Mouse (Mus musculus) kidney, postnatal 4 days (tissue): ENCODE data around the gene Nvl.

Experiments used
- DNase-seq, 2 experiments: peaks; one replicate each; pipeline ENCODE4 v3.0.0; 2021; ENCODE audit warnings: mixed read lengths in 2 of 2

Nvl gene

GRCm38 (mm10) chr1:181143950-181144836, at the start of gene Nvl, which contains the start of gene Cnih4:
TSS of gene Nvl (minus strand) at chr1:181144204.
TSS of gene Cnih4 (plus strand) at chr1:181144693.
- peak; percentile 93 to 95 for DNase-seq

DNA sequence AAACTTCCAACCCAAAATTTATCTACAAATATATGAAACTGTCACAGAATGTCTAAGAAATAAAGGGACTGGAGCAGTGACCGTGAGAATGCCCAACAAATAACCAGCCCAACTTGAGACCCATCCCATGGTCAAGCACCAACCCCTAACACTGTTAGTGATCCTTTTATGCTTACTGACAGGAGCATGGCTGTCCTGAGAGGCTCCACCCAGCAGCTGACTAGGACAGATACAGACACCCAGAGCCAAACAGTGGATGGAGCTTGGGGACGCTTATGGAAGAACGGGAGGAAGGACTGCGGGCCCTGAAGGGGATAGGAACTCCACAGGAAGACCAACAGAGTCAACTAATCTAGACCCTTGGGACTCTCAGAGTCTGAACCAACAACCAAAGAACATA, 44.9 kb upstream of the Nvl start:
- DNase-seq = no peak

- no peak for DNase-seq
Measured at GRCm38 (mm10) chr1:181170210-181170609, 26.2 kb upstream of the Nvl start.

DNA sequence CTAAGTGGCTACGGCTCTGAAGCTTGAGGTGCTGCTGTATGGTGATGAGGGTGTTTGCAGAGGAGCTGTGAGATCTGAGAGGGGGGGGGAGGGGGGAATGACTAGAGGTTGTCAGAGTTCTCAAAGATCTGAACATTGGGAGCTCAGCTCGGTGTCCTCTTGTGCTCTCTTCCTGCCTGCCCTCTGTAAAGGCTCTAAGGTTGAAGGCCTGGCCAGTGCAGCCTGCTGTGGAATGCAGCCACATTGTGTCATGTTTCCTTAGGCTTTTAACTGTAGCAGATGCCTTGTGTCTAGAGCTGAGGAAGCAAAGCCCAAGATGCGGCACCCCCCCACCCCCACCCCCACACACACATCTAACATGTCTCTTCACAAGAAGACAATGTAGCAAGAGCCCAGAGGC, 24.4 kb upstream of the Nvl start:
- DNase-seq = peak; percentile 23 to 40

DNA sequence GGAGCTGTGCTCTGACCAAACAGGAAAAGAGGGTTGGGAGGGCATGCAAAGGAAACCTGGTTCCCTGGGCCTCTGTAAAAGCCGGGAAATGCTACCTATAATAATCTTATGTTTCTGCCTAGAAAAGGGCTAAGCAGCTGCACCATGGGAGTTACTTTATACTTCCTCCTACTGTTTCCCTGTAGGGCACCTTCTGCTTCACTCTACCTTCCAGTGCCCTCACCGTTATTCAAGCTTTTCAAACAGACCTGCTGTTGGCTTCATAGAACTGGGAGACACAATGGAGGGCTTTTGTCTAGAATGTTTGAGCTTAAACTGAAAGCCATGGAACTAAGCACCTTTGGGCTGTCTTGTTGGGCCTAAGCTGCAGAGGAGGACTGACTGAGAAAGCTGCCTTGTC, 23.8 kb upstream of the Nvl start:
- no peak for DNase-seq

DNA sequence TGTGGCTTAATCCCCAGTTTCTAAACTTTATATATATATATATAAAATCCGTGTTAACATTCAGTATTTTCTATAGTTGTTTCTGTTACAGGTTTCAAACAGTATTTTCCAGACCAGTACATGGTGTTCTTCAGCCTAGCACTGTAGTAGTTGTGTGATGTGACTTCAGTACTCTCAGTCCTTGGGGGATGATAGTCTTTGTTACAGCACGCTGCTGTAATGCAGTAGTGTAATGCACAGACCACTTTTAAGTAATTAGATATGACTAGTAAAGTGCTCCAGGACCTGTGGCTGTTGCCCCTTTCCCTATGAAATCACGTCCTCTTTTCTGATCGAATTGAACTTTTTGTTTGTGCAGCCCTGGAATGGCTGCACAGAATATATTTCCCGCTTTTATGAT, 7.5 kb upstream of the Nvl start:
- no peak for DNase-seq

DNA sequence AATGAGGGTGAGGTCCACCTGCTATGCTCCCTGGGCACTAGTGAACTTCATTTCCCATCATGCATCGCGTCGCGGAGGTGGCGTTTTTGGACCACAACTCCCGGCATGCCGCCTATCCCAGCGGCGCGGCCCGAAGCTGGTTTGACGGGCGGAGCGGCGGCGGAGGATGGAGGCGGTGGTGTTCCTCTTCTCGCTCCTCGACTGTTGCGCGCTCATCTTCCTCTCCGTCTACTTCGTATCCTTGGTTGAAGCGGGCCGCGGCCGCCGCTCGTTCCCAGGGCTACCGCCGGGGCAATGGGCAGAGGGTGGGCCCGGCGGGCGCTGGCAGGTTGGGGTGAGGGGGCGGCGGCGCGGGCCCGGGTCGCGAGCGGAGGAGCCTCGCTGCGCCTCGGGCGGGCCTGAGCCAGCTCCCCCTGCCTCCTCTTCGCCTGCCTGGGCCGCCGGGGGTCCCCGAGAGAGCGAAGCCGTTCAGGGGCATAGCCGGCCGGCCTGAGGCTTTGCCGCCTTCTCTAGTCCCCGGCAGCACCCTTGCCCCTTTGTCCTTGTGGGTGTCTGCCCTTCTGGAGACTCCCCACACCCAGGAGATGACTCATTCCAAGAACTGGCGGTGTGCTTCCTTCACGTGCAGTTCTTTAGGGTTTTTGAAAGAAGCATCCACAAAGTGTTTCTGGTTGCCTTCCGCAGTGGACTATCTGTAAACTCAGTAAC, 7.0 kb upstream of the Nvl start:
- peak; percentile 94 to 96 for DNase-seq

DNA sequence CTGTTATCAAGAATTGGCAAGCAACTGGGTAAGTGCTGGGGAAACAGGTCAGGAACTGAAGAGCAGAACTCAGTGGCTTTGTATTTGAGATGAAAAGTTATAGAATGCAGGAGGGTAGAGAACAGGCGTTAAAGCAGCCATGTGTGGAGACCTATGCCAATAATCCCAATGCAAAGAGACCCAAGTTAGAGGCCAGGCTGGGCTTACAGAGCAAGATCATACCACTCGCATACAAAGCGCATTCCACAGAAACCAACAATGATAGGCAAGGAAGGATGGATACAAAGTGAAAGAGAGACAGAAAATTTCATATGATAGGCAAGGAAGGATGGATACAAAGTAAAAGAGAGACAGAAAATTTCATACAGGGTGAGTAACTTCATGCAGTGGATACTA, 6.4 kb upstream of the Nvl start:
- DNase-seq = no peak

GRCm38 (mm10) chr1:181149373-181150017, 5.5 kb upstream of the Nvl start:
- no peak for DNase-seq

DNA sequence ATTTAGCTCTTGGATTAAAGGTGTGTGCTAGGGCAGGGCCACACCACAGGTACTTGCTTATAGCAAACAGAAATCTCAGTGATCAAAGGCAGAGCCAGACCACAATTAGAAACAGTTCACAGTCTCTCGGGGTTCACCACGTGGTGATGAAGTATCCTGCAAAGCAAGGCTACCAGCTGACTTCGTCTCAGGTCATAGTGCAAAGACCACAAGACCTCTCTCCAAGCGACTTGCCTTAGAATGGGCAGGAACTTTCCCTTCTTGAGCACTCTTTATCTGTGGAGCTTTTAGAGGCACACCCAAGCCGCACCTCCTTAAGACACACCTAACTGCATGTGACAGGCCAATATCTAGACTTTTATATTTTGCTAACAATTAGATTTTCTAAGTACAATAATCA, 4.5 kb upstream of the Nvl start:
- DNase-seq = no peak

- no peak for DNase-seq
Measured at GRCm38 (mm10) chr1:181146187-181146586, 2.2 kb upstream of the Nvl start.

DNA sequence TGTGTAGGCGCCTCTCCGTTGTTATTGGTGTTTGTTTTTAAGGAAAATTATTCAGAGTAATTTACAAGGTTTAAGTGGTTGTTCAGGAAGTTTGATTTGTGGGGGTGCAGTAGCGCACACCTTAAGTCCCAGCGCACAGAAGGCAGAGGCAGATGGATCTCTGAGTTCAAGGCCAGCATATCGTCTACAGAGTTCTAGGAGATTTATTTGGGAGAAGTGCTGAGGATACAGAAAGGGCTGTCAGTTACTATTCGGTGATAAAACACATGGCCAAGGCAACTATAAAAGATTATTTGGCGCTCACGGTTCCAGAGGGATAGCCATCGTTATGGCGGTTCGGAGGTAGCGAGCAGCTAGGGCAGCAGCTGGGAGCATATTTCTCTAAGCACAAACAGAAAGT, 962 bp upstream of the Nvl start:
- peak; percentile 6 to 7 for DNase-seq

DNA sequence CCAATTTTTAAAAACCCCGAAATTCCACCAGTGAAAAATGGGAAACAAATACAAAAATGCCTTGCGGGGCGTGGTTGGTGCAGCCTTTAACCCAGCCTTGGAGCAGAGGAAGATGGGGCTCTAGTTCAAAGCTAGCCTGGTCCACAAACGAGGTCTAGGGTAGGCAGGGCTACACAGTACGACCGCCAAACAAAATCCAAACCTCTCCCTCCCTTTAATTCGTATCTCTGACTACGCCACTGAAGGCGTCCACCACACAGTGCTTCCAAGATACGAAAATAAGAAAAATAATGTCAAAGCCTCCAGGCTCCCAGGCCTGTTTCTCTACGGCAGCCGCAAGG, 425 bp downstream of the Nvl start:
- DNase-seq = no peak

DNA sequence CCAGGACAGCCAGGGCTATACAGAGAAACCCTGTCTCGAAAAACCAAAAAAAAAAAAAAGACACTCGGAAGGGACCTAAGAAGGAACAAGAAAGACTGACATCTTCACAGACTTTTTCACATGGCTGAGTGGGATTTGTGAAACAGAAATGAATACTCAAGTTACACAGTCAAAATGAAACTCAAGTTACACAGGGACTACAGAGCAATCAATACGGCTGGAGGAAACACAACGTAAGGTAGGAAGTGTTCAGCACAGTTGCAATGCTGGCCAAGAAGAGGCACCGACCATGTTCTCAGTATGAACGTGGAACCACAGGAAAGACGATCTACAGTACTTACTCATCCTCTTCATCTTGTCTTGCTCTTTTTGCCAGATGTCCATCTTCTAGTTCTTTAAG, 5.3 kb downstream of the Nvl start:
- DNase-seq = no peak

DNA sequence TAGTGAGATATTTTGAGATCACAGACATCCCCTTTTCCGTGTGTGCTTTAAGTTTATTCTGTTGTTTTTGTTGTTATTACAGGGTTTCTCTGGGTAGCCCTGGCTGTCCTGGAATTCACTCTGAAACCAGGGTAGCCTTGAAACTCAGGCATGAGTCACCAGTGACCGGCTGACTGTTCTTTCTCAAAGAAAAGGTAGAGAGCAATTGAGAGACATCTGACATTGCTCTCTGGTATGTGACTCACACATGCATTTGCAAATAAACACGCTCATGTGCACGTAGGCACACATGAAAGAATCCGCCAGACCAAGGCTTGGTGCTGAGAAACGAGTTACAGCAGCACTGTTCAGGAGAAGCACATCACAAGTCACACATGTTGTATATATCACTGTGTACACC, 12.1 kb downstream of the Nvl start:
- DNase-seq = no peak

GRCm38 (mm10) chr1:181126766-181127165, 17.2 kb downstream of the Nvl start:
- no peak for DNase-seq

GRCm38 (mm10) chr1:181125916-181126315, 18.1 kb downstream of the Nvl start:
- DNase-seq = no peak

DNA sequence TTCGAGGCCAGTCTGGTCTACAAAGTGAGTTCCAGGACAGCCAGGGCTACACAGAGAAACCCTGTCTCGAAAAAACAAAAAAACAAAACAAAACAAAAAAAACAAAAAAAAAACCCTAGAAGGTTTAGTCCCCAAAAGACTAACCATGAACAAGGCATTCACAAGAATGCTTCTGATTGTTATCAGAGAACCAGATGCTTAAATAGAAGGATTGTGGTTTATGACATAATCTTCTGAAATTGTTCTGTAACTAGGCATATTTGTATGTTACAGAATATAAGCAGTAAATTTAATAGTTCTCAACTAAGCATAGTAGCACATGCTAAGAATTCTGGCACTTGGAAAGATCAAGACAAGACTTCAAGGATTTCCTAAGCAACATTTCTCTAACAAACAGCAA, 19.9 kb downstream of the Nvl start:
- DNase-seq = no peak

DNA sequence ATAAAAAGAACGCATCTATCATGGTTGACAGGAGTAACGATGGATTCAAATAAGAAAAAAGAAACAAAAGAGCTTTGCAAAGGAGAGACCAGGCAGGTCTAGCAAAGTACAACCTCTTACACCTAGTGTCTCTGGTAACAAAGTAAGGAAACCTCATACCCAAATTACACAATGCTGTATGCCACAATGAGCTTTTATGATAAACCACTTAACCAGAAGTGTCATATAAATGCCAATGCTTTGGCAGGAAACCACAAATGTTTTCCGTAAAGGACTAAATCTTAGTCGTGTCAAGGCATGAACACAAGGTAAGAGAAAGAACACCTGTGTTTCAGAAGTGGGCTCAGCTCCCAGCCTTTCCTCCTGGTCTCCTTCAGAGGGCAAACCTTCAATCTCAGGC, 26.9 kb downstream of the Nvl start:
- DNase-seq = no peak

DNA sequence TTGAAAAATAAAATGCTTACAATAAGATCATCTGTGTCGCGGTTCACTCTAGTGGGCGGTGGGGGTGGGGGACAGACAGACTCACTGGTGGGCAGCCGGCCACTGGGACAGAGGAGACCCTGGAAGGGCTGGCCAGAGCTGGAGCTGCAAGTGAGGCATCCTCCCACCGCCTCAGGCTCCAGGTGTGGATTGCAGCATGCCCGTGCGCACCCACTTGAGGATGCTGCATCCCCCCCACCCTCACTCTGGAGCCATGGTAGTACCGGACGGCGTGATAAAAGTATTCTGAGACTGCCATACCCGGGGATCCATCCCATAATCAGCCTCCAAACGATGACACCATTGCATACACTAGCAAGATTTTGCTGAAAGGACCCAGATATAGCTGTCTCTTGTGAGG, 54.0 kb downstream of the Nvl start:
- DNase-seq = no peak

- peak; percentile 46 to 57 for DNase-seq
Measured at GRCm38 (mm10) chr1:181084021-181084420, 60.0 kb downstream of the Nvl start.

- DNase-seq = no peak
Measured at GRCm38 (mm10) chr1:181073075-181073474, 70.9 kb downstream of the Nvl start.

- DNase-seq = no peak
Measured at GRCm38 (mm10) chr1:181069671-181070070, 74.3 kb downstream of the Nvl start.

GRCm38 (mm10) chr1:181068344-181068743, 75.7 kb downstream of the Nvl start:
- no peak for DNase-seq
